Comparison of ENCODE assay signal across 17 mouse cellular contexts in the genomic region with DNA sequence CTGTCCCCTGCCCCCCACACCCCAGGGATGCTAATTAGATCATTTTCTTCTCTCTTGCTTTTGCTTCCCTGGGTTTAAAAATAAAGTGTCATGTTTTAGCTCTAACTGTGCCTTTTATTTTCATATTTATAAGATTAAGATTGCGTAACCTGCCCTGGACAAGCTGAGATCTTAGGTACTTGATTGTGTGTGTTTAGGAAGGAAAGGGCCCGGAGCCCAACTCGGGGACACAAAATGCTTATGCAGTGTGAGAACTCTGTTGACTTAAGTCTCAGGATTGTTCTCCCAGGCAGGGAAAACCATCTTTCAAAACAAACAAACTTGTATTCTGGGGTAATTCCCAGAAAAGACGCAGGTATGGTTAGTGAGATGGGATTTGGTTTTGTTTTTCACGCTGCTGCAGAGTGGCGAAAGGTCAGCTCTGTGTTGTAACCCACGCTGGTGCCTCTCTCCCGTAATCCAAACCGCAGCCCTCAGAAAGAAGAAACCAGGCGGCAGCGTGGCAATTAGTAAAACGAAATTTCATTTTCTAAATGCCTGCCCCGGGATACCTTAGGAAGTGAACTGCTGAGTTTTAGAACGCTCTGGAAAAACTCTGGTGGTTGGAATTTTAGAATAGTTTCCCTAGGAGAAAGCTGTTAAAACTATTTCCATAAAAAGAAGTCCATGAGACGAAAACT.
DNase-seq lines count a peak whose midpoint lies in the region; ATAC-seq lines count a peak whose summit lies in the region.
"Had no signal": no experiment of that assay in that cellular context is flagged by ENCODE, and none has a peak within 500 bp of the region (broad histone marks: within the 10 kb centered on the region; RNA-seq: fewer than 3 reads in every experiment).

No protein-coding gene starts in this region.

- 0 out of 2 replicates have a peak, but pooled peaks cover 10% of the 10 kb centered on the region for H3K4me1 ChIP-seq in limb, embryonic 12.5 days (replicated peaks)
- H3K4me1 ChIP-seq in limb, embryonic 10.5 days: peaks cover 6% of the 10 kb centered on the region; the same call in 1 of the 2 replicates
- H3K4me1 ChIP-seq in embryonic facial prominence, embryonic 12.5 days: peaks cover 13% of the 10 kb centered on the region
- H3K4me1 ChIP-seq: midbrain, embryonic 15.5 days had no signal

- no peak overlapping the region for H3K9ac ChIP-seq in limb, embryonic 12.5 days (replicated peaks)
- H3K9ac ChIP-seq in embryonic facial prominence, embryonic 12.5 days: no peak overlapping the region
- H3K9ac ChIP-seq: liver, embryonic 14.5 days; midbrain, embryonic 15.5 days; stomach, embryonic 15.5 days had no signal

- H3K36me3 ChIP-seq in limb, embryonic 12.5 days: no peaks in the 10 kb centered on the region
- no peaks in the 10 kb centered on the region for H3K36me3 ChIP-seq in limb, embryonic 10.5 days
- no peaks in the 10 kb centered on the region for H3K36me3 ChIP-seq in embryonic facial prominence, embryonic 12.5 days
- H3K36me3 ChIP-seq: midbrain, embryonic 15.5 days; stomach, embryonic 15.5 days had no signal

- no peaks in the 10 kb centered on the region for H3K27me3 ChIP-seq in limb, embryonic 12.5 days
- no peaks in the 10 kb centered on the region for H3K27me3 ChIP-seq in limb, embryonic 10.5 days (ENCODE audit: low read depth, poor library complexity, severe bottlenecking)
- no peaks in the 10 kb centered on the region for H3K27me3 ChIP-seq in embryonic facial prominence, embryonic 12.5 days
- H3K27me3 ChIP-seq: midbrain, embryonic 15.5 days; stomach, embryonic 15.5 days had no signal

- no peak overlapping the region for H3K4me2 ChIP-seq in limb, embryonic 12.5 days
- 0 out of 2 replicates have a peak overlapping the region, but pooled peaks have one; percentile 2 for H3K4me2 ChIP-seq in embryonic facial prominence, embryonic 12.5 days (replicated peaks)
- H3K4me2 ChIP-seq: heart, embryonic 11.5 days; midbrain, embryonic 15.5 days; stomach, embryonic 15.5 days had no signal

- 52% methylated on average over 15 of the region's 15 CpGs for WGBS in limb, embryonic 12.5 days
- 62% methylated on average over 15 of the region's 15 CpGs for WGBS in limb, embryonic 10.5 days
- 29% methylated on average over 15 of the region's 15 CpGs for WGBS in embryonic facial prominence, embryonic 12.5 days

- H3K9me3 ChIP-seq in limb, embryonic 12.5 days: no peaks in the 10 kb centered on the region
- H3K9me3 ChIP-seq in limb, embryonic 10.5 days (replicated peaks): no peaks in the 10 kb centered on the region
- no peaks in the 10 kb centered on the region for H3K9me3 ChIP-seq in embryonic facial prominence, embryonic 12.5 days
- H3K9me3 ChIP-seq: midbrain, embryonic 15.5 days; stomach, embryonic 15.5 days had no signal

- 0 out of 2 replicates have a peak overlapping the region, but pooled peaks have one; percentile 42 for H3K27ac ChIP-seq in limb, embryonic 12.5 days
- no peak overlapping the region for H3K27ac ChIP-seq in limb, embryonic 10.5 days
- H3K27ac ChIP-seq in embryonic facial prominence, embryonic 12.5 days: no peak overlapping the region
- H3K27ac ChIP-seq: liver, embryonic 14.5 days; midbrain, embryonic 15.5 days; stomach, embryonic 15.5 days had no signal

- DNase-seq in limb, embryonic 10.5 days (ENCODE audit: low spot score): no peak
- DNase-seq in embryo, embryonic 10.5 days (ENCODE audit: low spot score): peak; percentile 21
- DNase-seq in lung, postnatal 14 days: peak; percentile 4
- no peak for DNase-seq in frontal cortex, adult 2 months (ENCODE audit: extremely low spot score in 1 of 2, low spot score in 1 of 2)
- DNase-seq: adrenal gland, postnatal 36 days; cerebellum, adult 8-10 months; kidney, adult 18-20 months; kidney, postnatal 14 days; layer of hippocampus, adult 9-11 months; thymus, adult 2 months had no signal

- ATAC-seq in limb, embryonic 12.5 days (ENCODE audit: insufficient number of reproducible peaks, insufficient read depth, low FRiP score, low TSS enrichment, low read depth): no peak
- ATAC-seq in embryonic facial prominence, embryonic 12.5 days (ENCODE audit: insufficient number of reproducible peaks, insufficient read depth, low FRiP score, low TSS enrichment): no peak
- no peak for ATAC-seq in megakaryocyte-erythroid progenitor cell, adult 5-6 weeks (replicated peaks; ENCODE audit: low FRiP score, low TSS enrichment, poor library complexity, severe bottlenecking)
- ATAC-seq: midbrain, embryonic 15.5 days had no signal

- no peak overlapping the region for H3K4me3 ChIP-seq in limb, embryonic 12.5 days (replicated peaks)
- no peak overlapping the region for H3K4me3 ChIP-seq in limb, embryonic 10.5 days
- no peak overlapping the region for H3K4me3 ChIP-seq in embryonic facial prominence, embryonic 12.5 days
- H3K4me3 ChIP-seq: midbrain, embryonic 15.5 days; stomach, embryonic 15.5 days had no signal

Comparison
In these comparisons a context has a peak if more than half of its experiments do, and no peak if none do; other contexts are left out.
1. DNase-seq: peak in embryo, embryonic 10.5 days (single experiment) and lung, postnatal 14 days (single experiment); none in limb, embryonic 10.5 days (single experiment) and frontal cortex, adult 2 months (0 of 2).